Mouse (Mus musculus) megakaryocyte, embryonic 14.5 days (primary cell): ENCODE results near the gene Fxyd3. TPM values are rescaled to one million over a fixed set of nuclear protein-coding genes. Genes with fewer than 3 reads are reported as not detected.

Experiments used
- H3K27me3 ChIP-seq: replicated peaks from 2 replicates; pipeline ENCODE3; 2012; ENCODE audit warnings: inconsistent platforms
- H3K36me3 ChIP-seq: replicated peaks from 2 replicates; pipeline ENCODE3; 2012; ENCODE audit warnings: low read length, inconsistent platforms, mixed read lengths
- H3K4me1 ChIP-seq: 2 replicates; pipeline ENCODE4 v1.6.1; 2012; ENCODE audit warnings: inconsistent platforms
- H3K4me3 ChIP-seq: replicated peaks from 2 replicates; pipeline ENCODE3; 2012; ENCODE audit warnings: moderate library complexity, mild to moderate bottlenecking, inconsistent platforms
- H3K9me3 ChIP-seq: 2 replicates; pipeline ENCODE4 v1.6.1; 2012; ENCODE audit warnings: inconsistent platforms
- FLI1 ChIP-seq: IDR thresholded peaks from 2 replicates; pipeline ENCODE4 v1.6.1; 2012; ENCODE audit warnings: low read length, inconsistent platforms, mixed read lengths
- GATA1 ChIP-seq: IDR thresholded peaks from 3 replicates; pipeline ENCODE4 v1.6.1; 2012; ENCODE audit warnings: mixed read lengths, low read length, inconsistent platforms, borderline replicate concordance
- polyA plus RNA-seq: library from polyadenylated mRNA; stranded (reverse); fragments of >175 nt; gene quantifications from 2 replicates; pipeline ENCODE4 v1.2.3, GENCODE M21; 2012; ENCODE audit warnings: low replicate concordance; ENCODE audit not compliant: insufficient read depth

The Fxyd3 gene
- polyA plus RNA-seq, 1 experiment = not detected

- TF ChIP-seq GATA1 = no peak
- TF ChIP-seq FLI1 = no peak
- Histone ChIP-seq H3K27me3 (peaks cover 52% of the 10 kb centered on the region), H3K4me1 (peaks cover 25% of the 10 kb centered on the region), H3K4me3 (no peak overlapping the region), H3K9me3 (peaks cover 7% of the 10 kb centered on the region), H3K36me3 (no peaks in the 10 kb centered on the region)
Measured at GRCm38 (mm10) chr7:31084140-31084539, 7.6 kb upstream of the Fxyd3 start.

- TF ChIP-seq FLI1 = no peak
- H3K4me3 ChIP-seq = no peak overlapping the region
- peaks cover 41% of the 10 kb centered on the region for H3K27me3 ChIP-seq
- H3K36me3 ChIP-seq = no peaks in the 10 kb centered on the region
- peaks cover 5% of the 10 kb centered on the region for H3K9me3 ChIP-seq
- H3K4me1 ChIP-seq = peaks cover 22% of the 10 kb centered on the region
Measured at GRCm38 (mm10) chr7:31082831-31083588, 6.5 kb upstream of the Fxyd3 start.

- H3K4me3 ChIP-seq = no peak overlapping the region
- H3K27me3 ChIP-seq = peaks cover 41% of the 10 kb centered on the region
Measured at GRCm38 (mm10) chr7:31082106-31082505, 5.6 kb upstream of the Fxyd3 start.

DNA sequence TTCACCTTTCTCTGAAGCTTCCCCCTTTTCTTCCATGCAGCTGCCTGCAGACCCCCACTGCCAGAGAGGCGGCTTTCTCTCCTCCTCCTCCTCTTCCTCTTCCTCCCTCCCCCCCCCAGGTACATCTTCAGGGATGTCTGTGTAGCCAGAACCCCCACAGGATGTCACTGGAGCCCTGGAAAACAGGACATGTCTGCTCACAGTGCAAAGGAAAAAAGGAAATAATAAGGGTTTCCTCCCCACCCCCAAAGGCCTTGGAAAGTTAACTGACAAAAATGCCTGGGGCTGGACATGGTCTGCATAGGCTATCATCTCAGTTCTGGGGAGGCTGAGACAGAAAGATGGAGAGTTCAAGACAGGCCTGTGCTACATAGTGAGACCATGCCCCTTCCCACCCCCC is 4.6 kb upstream of the Fxyd3 start:
- Histone ChIP-seq H3K27me3 (peaks cover 38% of the 10 kb centered on the region), H3K4me1 (peaks cover 11% of the 10 kb centered on the region), H3K4me3 (no peak overlapping the region), H3K9me3 (peaks cover 5% of the 10 kb centered on the region), H3K36me3 (no peaks in the 10 kb centered on the region)
- TF ChIP-seq GATA1 = no peak
- TF ChIP-seq FLI1 = no peak

More at GRCm38 (mm10) chr7:31082106-31082505, 5.6 kb upstream of the Fxyd3 start:
- no peak for TF ChIP-seq GATA1
- TF ChIP-seq FLI1 = no peak
- H3K4me1 ChIP-seq = peaks cover 16% of the 10 kb centered on the region
- no peaks in the 10 kb centered on the region for H3K36me3 ChIP-seq
- H3K9me3 ChIP-seq = peaks cover 5% of the 10 kb centered on the region

DNA sequence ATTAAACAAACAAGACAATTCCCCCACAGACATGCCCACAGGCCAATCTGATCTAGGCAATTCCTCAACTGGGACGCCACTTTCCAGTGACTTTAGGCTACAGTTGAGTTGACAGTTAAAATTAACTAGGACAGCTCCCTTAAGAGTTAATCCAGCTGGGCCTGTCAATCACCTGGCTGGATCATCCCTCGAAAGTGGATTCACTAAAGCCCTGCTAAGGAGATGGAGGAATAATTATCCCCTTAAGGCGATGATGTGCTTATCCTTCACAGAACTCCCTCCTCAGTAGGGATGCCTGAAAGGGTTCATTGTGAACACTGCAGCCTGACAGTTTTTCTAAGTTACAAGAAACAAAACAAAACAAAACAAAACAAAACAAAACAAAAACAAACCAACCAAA is 4.1 kb upstream of the Fxyd3 start:
- peaks cover 38% of the 10 kb centered on the region for H3K27me3 ChIP-seq
- no peak overlapping the region for H3K4me3 ChIP-seq
- H3K9me3 ChIP-seq = peaks cover 5% of the 10 kb centered on the region
- peaks cover 11% of the 10 kb centered on the region for H3K4me1 ChIP-seq
- no peaks in the 10 kb centered on the region for H3K36me3 ChIP-seq
- TF ChIP-seq GATA1 = no peak
- TF ChIP-seq FLI1 = no peak

- TF ChIP-seq GATA1 (no peak), FLI1 (no peak)
- Histone ChIP-seq H3K4me1 (peaks cover 7% of the 10 kb centered on the region; the same call in 1 of the 2 replicates), H3K9me3 (peaks cover 5% of the 10 kb centered on the region), H3K27me3 (peaks cover 40% of the 10 kb centered on the region), H3K36me3 (no peaks in the 10 kb centered on the region), H3K4me3 (no peak overlapping the region)
Measured at GRCm38 (mm10) chr7:31079670-31080069, 3.2 kb upstream of the Fxyd3 start.

GRCm38 (mm10) chr7:31077885-31078445 is 1.5 kb upstream of the Fxyd3 start:
- Histone ChIP-seq H3K36me3 (no peaks in the 10 kb centered on the region), H3K4me3 (no peak overlapping the region), H3K9me3 (peaks cover 5% of the 10 kb centered on the region), H3K27me3 (peaks cover 45% of the 10 kb centered on the region), H3K4me1 (peaks cover 3% of the 10 kb centered on the region; the same call in 1 of the 2 replicates)
- TF ChIP-seq GATA1 (no peak), FLI1 (no peak)

GRCm38 (mm10) chr7:31077470-31077869 is 966 bp upstream of the Fxyd3 start:
- TF ChIP-seq FLI1 = no peak
- no peak for TF ChIP-seq GATA1
- Histone ChIP-seq H3K4me1 (no peaks in the 10 kb centered on the region), H3K4me3 (no peak overlapping the region)

GRCm38 (mm10) chr7:31074713-31075069 is 1.8 kb downstream of the Fxyd3 start:
- Histone ChIP-seq H3K4me1 (no peaks in the 10 kb centered on the region), H3K36me3 (no peaks in the 10 kb centered on the region), H3K4me3 (no peak overlapping the region), H3K9me3 (peaks cover 6% of the 10 kb centered on the region), H3K27me3 (peaks cover 60% of the 10 kb centered on the region)
- TF ChIP-seq FLI1 (no peak), GATA1 (no peak)

More at GRCm38 (mm10) chr7:31077470-31077869, 966 bp upstream of the Fxyd3 start:
- H3K9me3 ChIP-seq = peaks cover 9% of the 10 kb centered on the region
- no peaks in the 10 kb centered on the region for H3K36me3 ChIP-seq
- H3K27me3 ChIP-seq = peaks cover 43% of the 10 kb centered on the region

DNA sequence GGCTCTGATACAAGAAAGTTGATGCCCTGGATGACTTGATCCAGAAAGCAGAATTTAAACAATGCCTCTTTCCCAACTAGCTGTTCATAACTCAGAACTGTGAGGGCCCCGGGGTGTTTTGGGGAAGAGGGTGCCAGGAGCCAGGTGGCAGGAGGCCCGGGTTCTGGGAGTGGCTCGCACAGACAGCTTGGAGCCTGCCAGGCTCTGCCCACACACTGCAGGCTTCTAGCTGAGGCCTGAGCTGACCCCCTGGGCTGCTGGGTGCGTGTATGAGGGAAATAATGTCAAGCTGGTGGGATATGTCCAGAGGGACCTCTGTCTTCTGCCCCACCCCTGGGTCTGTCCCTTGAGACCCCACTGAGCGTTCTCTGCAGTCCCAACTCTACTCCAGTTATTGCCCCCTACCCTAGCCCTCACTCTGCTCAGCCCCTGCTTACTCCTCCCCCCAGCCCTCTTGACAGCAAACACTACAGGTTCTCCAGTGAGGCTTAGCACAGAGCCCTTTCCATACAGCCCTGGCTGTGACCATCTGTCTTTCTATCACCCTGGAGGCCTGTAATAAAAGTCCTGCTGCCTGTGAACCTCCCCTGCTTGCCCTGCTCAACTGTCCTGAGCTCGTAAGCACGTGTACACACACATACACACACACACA is 2.3 kb downstream of the Fxyd3 start:
- no peaks in the 10 kb centered on the region for H3K4me1 ChIP-seq
- TF ChIP-seq FLI1 (no peak), GATA1 (no peak)
- peaks cover 61% of the 10 kb centered on the region for H3K27me3 ChIP-seq
- H3K36me3 ChIP-seq = no peaks in the 10 kb centered on the region
- no peak overlapping the region for H3K4me3 ChIP-seq
- peaks cover 6% of the 10 kb centered on the region for H3K9me3 ChIP-seq
